Comparison of ENCODE assay signal across 8 mouse cellular contexts in the genomic region with DNA sequence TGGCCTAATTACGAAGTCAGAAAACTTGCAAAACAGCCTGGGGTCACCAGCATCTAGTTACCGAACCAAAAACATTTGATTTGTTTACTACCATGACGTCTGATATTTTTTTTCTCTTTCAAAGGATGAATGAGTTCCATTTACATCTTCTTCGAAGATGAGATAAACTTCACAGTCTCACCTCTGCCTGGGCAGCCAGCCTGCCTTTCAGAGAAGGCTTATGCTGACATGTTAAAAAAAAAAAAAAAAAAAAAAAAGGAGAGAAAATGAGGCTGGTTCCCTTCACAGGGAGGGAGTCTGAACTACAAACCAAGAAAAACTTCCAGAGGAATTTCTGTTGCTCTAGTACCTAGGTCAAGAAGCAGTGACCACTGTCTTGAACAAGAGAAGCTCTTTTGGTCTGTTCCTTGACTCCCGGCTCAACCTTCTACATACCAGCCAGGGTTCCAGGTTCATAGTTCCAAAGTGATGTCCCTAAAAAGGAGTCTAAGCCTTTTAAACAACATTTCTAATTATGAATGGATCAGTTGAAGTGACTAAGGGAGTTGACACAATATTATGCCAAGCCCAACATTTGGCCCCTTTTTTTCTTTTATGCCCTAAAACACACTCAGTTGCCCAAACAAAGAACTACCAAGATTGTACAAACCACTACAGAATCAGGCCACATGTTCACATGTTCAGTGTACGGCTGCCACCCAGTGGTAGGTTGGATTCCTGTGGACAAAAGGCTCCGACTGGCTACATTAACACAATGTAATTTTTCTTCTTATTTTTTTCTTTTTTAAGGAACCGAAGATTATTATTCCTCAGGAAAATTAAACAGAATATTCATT. TPM values are rescaled to one million over a fixed set of nuclear protein-coding genes. Genes with fewer than 3 reads are reported as not detected.
DNase-seq lines count a peak whose midpoint lies in the region; ATAC-seq and TF ChIP-seq lines count a peak whose summit lies in the region.

No protein-coding gene starts in this region.

- no peak for DNase-seq in G1E (ENCODE audit: low spot score)
- peak; percentile 24 for DNase-seq in c-Kit-positive CD71-negative TER-119-negative erythroid progenitor cells, embryonic 14.5 days (ENCODE audit: low read depth)
- DNase-seq in hindbrain, embryonic 11.5 days (ENCODE audit: low spot score) = peak; percentile 79
- peak; percentile 37 to 75 for DNase-seq in layer of hippocampus, adult 8-10 months (ENCODE audit: low spot score in 2 of 2)
- peak; percentile 78 for DNase-seq in lung, postnatal 14 days
- DNase-seq in retina, postnatal 7 days (ENCODE audit: low read depth, low spot score) = peak; percentile 64
- peak; percentile 55 for DNase-seq in urinary bladder, postnatal 25 days (ENCODE audit: low spot score)

- 47% methylated on average over 8 of the region's 8 CpGs for WGBS in forebrain, embryonic 13.5 days
- WGBS in hindbrain, embryonic 11.5 days = 67% methylated on average over 8 of the region's 8 CpGs

- H3K9me3 ChIP-seq in G1E (replicated peaks) = no peaks in the 10 kb centered on the region
- no peaks in the 10 kb centered on the region for H3K9me3 ChIP-seq in forebrain, embryonic 13.5 days (replicated peaks)
- no peaks in the 10 kb centered on the region for H3K9me3 ChIP-seq in hindbrain, embryonic 11.5 days (ENCODE audit: control insufficient read depth, low read length)

- no peak overlapping the region for H3K4me3 ChIP-seq in G1E (ENCODE audit: low read depth, low read length)
- H3K4me3 ChIP-seq in forebrain, embryonic 13.5 days = no peak overlapping the region
- H3K4me3 ChIP-seq in hindbrain, embryonic 11.5 days (ENCODE audit: low read depth, low read length) = no peak overlapping the region

- peaks cover 32% of the 10 kb centered on the region for H3K4me1 ChIP-seq in G1E (ENCODE audit: insufficient read depth, low read depth, low read length)
- 0 out of 2 replicates have a peak, but pooled peaks cover 3% of the 10 kb centered on the region for H3K4me1 ChIP-seq in forebrain, embryonic 13.5 days
- no peaks in the 10 kb centered on the region for H3K4me1 ChIP-seq in hindbrain, embryonic 11.5 days (replicated peaks; ENCODE audit: control insufficient read depth, insufficient read depth, low read length)

- H3K27me3 ChIP-seq in G1E (ENCODE audit: insufficient read depth, low read length) = no peaks in the 10 kb centered on the region
- no peaks in the 10 kb centered on the region for H3K27me3 ChIP-seq in forebrain, embryonic 13.5 days
- H3K27me3 ChIP-seq in hindbrain, embryonic 11.5 days (ENCODE audit: control insufficient read depth, insufficient read depth, low read length) = no peaks in the 10 kb centered on the region

- peak; percentile 70 for ATAC-seq in G1E (ENCODE audit: extremely low read depth, insufficient number of reproducible peaks, low FRiP score, poor library complexity, severe bottlenecking)
- ATAC-seq in forebrain, embryonic 13.5 days = peak; percentile 94
- peak; percentile 78 for ATAC-seq in hindbrain, embryonic 11.5 days (ENCODE audit: low FRiP score)

- no peaks in the 10 kb centered on the region for H3K36me3 ChIP-seq in G1E (replicated peaks)
- no peaks in the 10 kb centered on the region for H3K36me3 ChIP-seq in forebrain, embryonic 13.5 days (ENCODE audit: poor library complexity, severe bottlenecking)
- no peaks in the 10 kb centered on the region for H3K36me3 ChIP-seq in hindbrain, embryonic 11.5 days (ENCODE audit: control insufficient read depth, insufficient read depth, low read length)

- no peak for TF ChIP-seq CTCF in G1E (IDR thresholded peaks at IDR 0.05; ENCODE audit: low read depth, low read length)

- H3K27ac ChIP-seq in forebrain, embryonic 13.5 days = no peak overlapping the region
- no peak overlapping the region for H3K27ac ChIP-seq in hindbrain, embryonic 11.5 days (ENCODE audit: low read depth, low read length)

- no peak overlapping the region for H3K4me2 ChIP-seq in forebrain, embryonic 13.5 days
- H3K4me2 ChIP-seq in hindbrain, embryonic 11.5 days (replicated peaks; ENCODE audit: low read depth, low read length) = no peak overlapping the region

- no peak overlapping the region for H3K9ac ChIP-seq in forebrain, embryonic 13.5 days
- no peak overlapping the region for H3K9ac ChIP-seq in hindbrain, embryonic 11.5 days (ENCODE audit: low read depth, low read length)

RNA-seq across cellular contexts. Expression of gene Ica1, which starts 42.4 kb away (rescaled TPM):
- total RNA-seq in G1E (2014; fragmentation: Nextera tagmentation) = 8.3 and 13.6 TPM in 2 replicates
- 2.9 and 3.5 TPM in 2 replicates for total RNA-seq in G1E (2017)
- polyA plus RNA-seq in G1E (2012) = 3.0 and 3.4 TPM in 2 replicates
- polyA plus RNA-seq in forebrain, embryonic 13.5 days (2015; fragmentation: Nextera tagmentation; extraction: Ambion mirVana) = 22.6 and 23.3 TPM in 2 replicates
- 18.9 and 23.3 TPM in 2 replicates for polyA plus RNA-seq in hindbrain, embryonic 11.5 days (2014; fragmentation: Nextera tagmentation; extraction: Ambion mirVana)
- 10 to 100 TPM; 54.8 to 63.2 (median 57.9) TPM for total RNA-seq in layer of hippocampus, adult 8-10 months (2022)
